Mouse (Mus musculus): Measurements from ENCODE around the gene Ciita. TPM values are rescaled to one million over a fixed set of nuclear protein-coding genes. Genes with fewer than 3 reads are reported as not detected.

Ciita gene
- polyA plus RNA-seq, 1 experiment from 2014 or later = 0.12 TPM

DNA sequence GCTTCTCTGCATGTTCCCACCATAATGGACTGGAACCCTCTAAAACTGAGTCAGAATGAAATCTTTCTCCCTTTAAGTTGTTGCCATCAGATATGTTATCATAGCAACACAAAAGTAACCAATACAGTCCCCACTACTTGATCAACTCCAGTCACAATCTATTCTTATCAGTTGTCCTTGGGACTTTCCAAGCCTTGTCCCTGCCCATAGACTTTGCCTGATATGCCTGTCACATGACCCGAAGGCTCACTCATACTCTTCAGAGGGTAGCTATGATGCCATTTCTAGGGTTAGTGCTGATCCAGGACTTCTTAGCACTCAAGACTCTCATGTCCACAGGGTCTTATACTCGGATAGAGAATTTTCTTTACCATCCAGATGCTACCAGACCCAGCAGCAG lies 19.7 kb upstream of the Ciita start:
- ATAC-seq (ENCODE audit: insufficient read depth, low FRiP score, low TSS enrichment) = no peak
- no peak for DNase-seq (ENCODE audit: low spot score)
- H3K36me3 ChIP-seq (ENCODE audit: control insufficient read depth, insufficient read depth, low read length) = no peaks in the 10 kb centered on the region
- no peak overlapping the region for H3K4me2 ChIP-seq (ENCODE audit: low read depth)
- H3K27ac ChIP-seq (ENCODE audit: low read depth, low read length) = no peak overlapping the region
- no peak overlapping the region for H3K4me3 ChIP-seq (ENCODE audit: low read depth, low read length)
- no peaks in the 10 kb centered on the region for H3K9me3 ChIP-seq (ENCODE audit: control insufficient read depth, low read length)
- H3K4me1 ChIP-seq (ENCODE audit: control insufficient read depth, insufficient read depth, low read length) = peaks cover under 1% of the 10 kb centered on the region; the same call in 1 of the 2 replicates
- no peaks in the 10 kb centered on the region for H3K27me3 ChIP-seq (ENCODE audit: control insufficient read depth, insufficient read depth, low read length)
- 64% methylated on average over 2 of the region's 2 CpGs for WGBS
- H3K9ac ChIP-seq (ENCODE audit: low read length) = no peak overlapping the region

DNA sequence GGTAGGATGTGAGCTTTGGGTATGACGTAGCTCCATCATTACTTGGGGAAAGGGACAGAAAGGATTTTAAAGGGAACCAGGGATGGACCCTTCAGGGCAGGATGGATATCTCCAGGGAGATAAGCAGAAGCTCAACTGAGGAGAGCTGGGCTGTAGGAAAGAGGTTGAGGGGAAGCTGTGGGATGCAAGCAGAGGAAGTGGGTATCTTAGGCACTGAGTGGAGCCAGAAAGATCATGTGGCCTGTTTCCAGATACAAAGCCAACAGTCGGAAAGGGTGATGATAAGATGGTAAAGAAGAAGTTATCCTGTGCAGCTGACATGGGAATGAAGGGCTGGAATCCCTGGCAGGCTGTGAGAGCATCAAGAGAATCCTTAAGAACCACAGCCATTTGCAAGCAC lies 18.7 kb upstream of the Ciita start:
- Histone ChIP-seq H3K9ac (ENCODE audit: low read length) (no peak overlapping the region), H3K4me1 (ENCODE audit: control insufficient read depth, insufficient read depth, low read length) (no peaks in the 10 kb centered on the region), H3K36me3 (ENCODE audit: control insufficient read depth, insufficient read depth, low read length) (no peaks in the 10 kb centered on the region), H3K27ac (ENCODE audit: low read depth, low read length) (no peak overlapping the region), H3K4me3 (ENCODE audit: low read depth, low read length) (no peak overlapping the region), H3K27me3 (ENCODE audit: control insufficient read depth, insufficient read depth, low read length) (no peaks in the 10 kb centered on the region), H3K9me3 (ENCODE audit: control insufficient read depth, low read length) (no peaks in the 10 kb centered on the region), H3K4me2 (ENCODE audit: low read depth) (no peak overlapping the region)
- 88% methylated on average over 2 of the region's 2 CpGs for WGBS
- DNase-seq (ENCODE audit: low spot score) (no peak), ATAC-seq (ENCODE audit: insufficient read depth, low FRiP score, low TSS enrichment) (no peak)

DNA sequence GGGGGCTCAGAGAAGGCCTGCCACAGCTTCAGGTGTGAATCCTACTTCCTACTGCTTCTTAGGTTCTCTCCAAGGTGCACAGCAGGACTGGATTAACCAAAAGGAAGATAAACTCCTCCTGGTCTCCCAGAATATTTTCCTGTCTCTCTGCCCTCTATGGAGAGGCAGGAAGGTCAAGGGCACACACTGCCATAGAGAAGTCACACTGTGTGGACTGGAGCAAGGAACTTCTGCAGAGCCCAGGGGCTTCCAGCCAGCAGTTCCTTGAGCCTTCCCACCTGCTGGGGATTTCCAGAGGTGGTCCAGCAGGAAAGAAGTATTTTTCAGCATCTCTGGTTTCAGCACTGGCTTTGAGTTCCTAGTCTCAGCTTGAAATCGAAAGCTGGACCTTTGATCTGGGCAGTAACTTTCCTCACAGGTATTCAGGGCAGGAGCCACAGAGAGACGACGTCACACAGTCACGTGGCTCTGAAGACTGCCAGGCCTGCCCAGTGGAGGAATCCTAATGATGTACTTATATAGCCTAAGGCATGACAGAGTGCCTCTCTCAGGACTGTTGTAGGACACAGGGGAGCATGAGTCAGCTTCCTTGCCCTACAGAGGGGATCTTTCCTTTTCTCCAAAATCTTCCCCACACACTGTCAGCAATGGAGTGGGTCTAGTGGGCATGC lies 14.7 kb upstream of the Ciita start:
- H3K4me3 ChIP-seq (ENCODE audit: low read depth, low read length) = no peak overlapping the region
- no peaks in the 10 kb centered on the region for H3K9me3 ChIP-seq (ENCODE audit: control insufficient read depth, low read length)
- H3K36me3 ChIP-seq (ENCODE audit: control insufficient read depth, insufficient read depth, low read length) = no peaks in the 10 kb centered on the region
- no peak for ATAC-seq (ENCODE audit: insufficient read depth, low FRiP score, low TSS enrichment)
- no peaks in the 10 kb centered on the region for H3K4me1 ChIP-seq (ENCODE audit: control insufficient read depth, insufficient read depth, low read length)
- no peak overlapping the region for H3K27ac ChIP-seq (ENCODE audit: low read depth, low read length)
- DNase-seq (ENCODE audit: low spot score) = no peak
- WGBS = 24% methylated on average over 4 of the region's 4 CpGs
- no peak overlapping the region for H3K9ac ChIP-seq (ENCODE audit: low read length)
- no peaks in the 10 kb centered on the region for H3K27me3 ChIP-seq (ENCODE audit: control insufficient read depth, insufficient read depth, low read length)
- H3K4me2 ChIP-seq (ENCODE audit: low read depth) = no peak overlapping the region

DNA sequence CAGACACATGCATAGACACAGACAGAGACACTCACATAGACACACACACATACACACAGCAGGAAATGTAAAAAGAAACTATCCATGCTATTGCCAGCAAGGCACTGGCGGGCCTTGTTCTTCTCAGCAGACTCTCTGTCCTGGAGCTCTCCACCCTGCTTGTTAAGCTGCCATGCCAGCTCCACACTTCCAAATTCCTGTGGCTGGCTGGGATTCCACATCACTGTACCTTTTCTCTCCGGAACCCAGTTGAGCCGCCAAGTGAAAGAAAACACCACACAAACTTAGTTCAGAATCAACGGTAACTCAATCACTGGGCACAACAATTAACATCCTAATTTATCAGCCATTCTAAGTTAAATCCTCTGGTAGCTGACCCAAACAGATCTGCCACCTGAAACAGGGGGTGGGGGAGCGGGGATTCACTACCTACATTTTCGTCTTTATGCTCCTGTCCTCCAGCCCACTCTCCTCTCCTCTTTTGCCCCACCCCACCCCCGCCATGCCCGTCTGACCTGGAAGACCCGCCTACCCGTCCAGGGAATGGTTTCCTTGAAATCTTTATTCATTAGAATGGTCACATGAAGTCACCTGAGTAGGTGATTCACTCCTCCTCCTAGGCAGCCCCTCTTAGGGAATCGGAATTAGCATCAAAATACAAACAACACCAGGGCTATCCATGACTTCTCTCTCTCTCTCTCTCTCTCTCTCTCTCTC lies 12.3 kb upstream of the Ciita start:
- H3K9me3 ChIP-seq (ENCODE audit: control insufficient read depth, low read length) = no peaks in the 10 kb centered on the region
- no peak overlapping the region for H3K4me2 ChIP-seq (ENCODE audit: low read depth)
- no peaks in the 10 kb centered on the region for H3K4me1 ChIP-seq (ENCODE audit: control insufficient read depth, insufficient read depth, low read length)
- no peak overlapping the region for H3K9ac ChIP-seq (ENCODE audit: low read length)
- no peak overlapping the region for H3K27ac ChIP-seq (ENCODE audit: low read depth, low read length)
- WGBS = 41% methylated on average over 11 of the region's 11 CpGs
- H3K4me3 ChIP-seq (ENCODE audit: low read depth, low read length) = no peak overlapping the region
- H3K36me3 ChIP-seq (ENCODE audit: control insufficient read depth, insufficient read depth, low read length) = no peaks in the 10 kb centered on the region
- no peaks in the 10 kb centered on the region for H3K27me3 ChIP-seq (ENCODE audit: control insufficient read depth, insufficient read depth, low read length)
- ATAC-seq (ENCODE audit: insufficient read depth, low FRiP score, low TSS enrichment) (no peak), DNase-seq (ENCODE audit: low spot score) (no peak)

DNA sequence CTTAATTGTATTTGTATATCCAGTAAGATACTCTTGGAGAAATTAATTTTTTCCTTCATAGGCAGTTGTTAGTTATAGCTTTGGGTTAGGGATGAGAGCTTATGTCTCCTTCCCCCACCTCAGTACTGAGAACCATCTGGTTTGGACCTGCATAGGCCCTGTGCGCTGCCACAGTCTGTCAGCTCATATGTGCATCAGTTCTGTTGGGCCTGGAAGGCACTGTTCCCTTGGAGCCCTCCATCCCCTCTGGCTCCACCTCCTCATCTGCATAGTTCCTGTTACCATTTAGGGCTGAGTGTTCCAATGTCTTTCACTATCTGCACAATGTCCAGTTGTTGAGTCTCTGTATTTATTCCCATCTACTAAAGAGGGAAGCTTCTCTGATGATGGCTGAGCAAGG lies 11.7 kb upstream of the Ciita start:
- H3K4me1 ChIP-seq (ENCODE audit: control insufficient read depth, insufficient read depth, low read length) = no peaks in the 10 kb centered on the region
- H3K27me3 ChIP-seq (ENCODE audit: control insufficient read depth, insufficient read depth, low read length) = no peaks in the 10 kb centered on the region
- H3K9me3 ChIP-seq (ENCODE audit: control insufficient read depth, low read length) = no peaks in the 10 kb centered on the region
- no peak for ATAC-seq (ENCODE audit: insufficient read depth, low FRiP score, low TSS enrichment)
- DNase-seq (ENCODE audit: low spot score) = no peak
- H3K9ac ChIP-seq (ENCODE audit: low read length) = no peak overlapping the region
- H3K36me3 ChIP-seq (ENCODE audit: control insufficient read depth, insufficient read depth, low read length) = no peaks in the 10 kb centered on the region
- H3K27ac ChIP-seq (ENCODE audit: low read depth, low read length) = no peak overlapping the region
- no peak overlapping the region for H3K4me2 ChIP-seq (ENCODE audit: low read depth)
- H3K4me3 ChIP-seq (ENCODE audit: low read depth, low read length) = no peak overlapping the region
- WGBS = 95% methylated on average over 1 of the region's 1 CpGs

DNA sequence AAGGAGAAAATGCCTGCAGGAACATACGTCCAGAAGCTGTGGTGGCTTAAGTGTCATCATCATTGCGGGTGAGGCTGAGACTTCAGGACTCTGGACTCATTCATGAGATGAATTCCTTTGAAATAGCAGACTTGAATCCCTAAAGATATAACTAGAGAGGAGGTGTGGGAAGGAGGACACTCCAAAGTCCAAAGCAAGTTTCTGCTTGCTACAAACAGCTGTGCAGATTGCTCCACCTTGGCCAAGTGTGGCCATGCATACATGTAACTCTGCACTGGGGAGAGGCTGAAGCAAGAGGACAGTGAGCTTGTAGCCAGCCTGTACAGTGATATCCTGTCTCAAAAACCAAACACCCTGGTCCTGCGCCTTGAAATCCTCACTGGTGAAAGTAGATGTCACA lies 7.9 kb upstream of the Ciita start:
- no peaks in the 10 kb centered on the region for H3K4me1 ChIP-seq (ENCODE audit: control insufficient read depth, insufficient read depth, low read length)
- no peak for ATAC-seq (ENCODE audit: insufficient read depth, low FRiP score, low TSS enrichment)

DNA sequence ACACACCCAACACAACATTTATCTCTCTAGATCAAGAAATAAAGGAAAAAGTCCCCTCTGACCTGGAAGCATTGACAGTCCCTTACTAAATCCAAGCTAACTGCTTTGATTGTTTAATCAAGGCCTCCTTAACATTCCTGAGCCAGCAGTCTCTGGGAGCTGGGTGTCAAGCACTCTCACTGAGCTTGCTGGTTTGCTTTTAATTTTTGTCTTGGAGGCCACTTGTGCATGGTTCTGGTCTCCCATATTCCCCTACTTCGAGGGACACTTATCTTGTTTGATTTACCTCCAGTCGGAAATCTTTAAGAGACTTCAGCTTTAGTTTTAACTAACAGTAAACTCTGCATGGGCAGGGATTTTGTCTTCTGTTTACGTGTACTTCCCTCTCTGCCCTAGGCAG lies 4.9 kb upstream of the Ciita start:
- Histone ChIP-seq H3K36me3 (ENCODE audit: control insufficient read depth, insufficient read depth, low read length) (no peaks in the 10 kb centered on the region), H3K9ac (ENCODE audit: low read length) (no peak overlapping the region), H3K9me3 (ENCODE audit: control insufficient read depth, low read length) (no peaks in the 10 kb centered on the region), H3K4me3 (ENCODE audit: low read depth, low read length) (no peak overlapping the region), H3K27me3 (ENCODE audit: control insufficient read depth, insufficient read depth, low read length) (no peaks in the 10 kb centered on the region), H3K4me2 (ENCODE audit: low read depth) (no peak overlapping the region), H3K27ac (ENCODE audit: low read depth, low read length) (no peak overlapping the region), H3K4me1 (ENCODE audit: control insufficient read depth, insufficient read depth, low read length) (no peaks in the 10 kb centered on the region)
- 78% methylated on average over 3 of the region's 3 CpGs for WGBS
- ATAC-seq (ENCODE audit: insufficient read depth, low FRiP score, low TSS enrichment) (no peak), DNase-seq (ENCODE audit: low spot score) (no peak)

More for the DNA sequence above, 7.9 kb upstream of the Ciita start:
- H3K9me3 ChIP-seq (ENCODE audit: control insufficient read depth, low read length) = no peaks in the 10 kb centered on the region
- H3K27me3 ChIP-seq (ENCODE audit: control insufficient read depth, insufficient read depth, low read length) = no peaks in the 10 kb centered on the region
- H3K4me2 ChIP-seq (ENCODE audit: low read depth) = no peak overlapping the region
- H3K27ac ChIP-seq (ENCODE audit: low read depth, low read length) = no peak overlapping the region
- WGBS = 94% methylated on average over 3 of the region's 3 CpGs
- H3K36me3 ChIP-seq (ENCODE audit: control insufficient read depth, insufficient read depth, low read length) = no peaks in the 10 kb centered on the region
- H3K9ac ChIP-seq (ENCODE audit: low read length) = no peak overlapping the region
- no peak overlapping the region for H3K4me3 ChIP-seq (ENCODE audit: low read depth, low read length)
- DNase-seq (ENCODE audit: low spot score) = no peak

DNA sequence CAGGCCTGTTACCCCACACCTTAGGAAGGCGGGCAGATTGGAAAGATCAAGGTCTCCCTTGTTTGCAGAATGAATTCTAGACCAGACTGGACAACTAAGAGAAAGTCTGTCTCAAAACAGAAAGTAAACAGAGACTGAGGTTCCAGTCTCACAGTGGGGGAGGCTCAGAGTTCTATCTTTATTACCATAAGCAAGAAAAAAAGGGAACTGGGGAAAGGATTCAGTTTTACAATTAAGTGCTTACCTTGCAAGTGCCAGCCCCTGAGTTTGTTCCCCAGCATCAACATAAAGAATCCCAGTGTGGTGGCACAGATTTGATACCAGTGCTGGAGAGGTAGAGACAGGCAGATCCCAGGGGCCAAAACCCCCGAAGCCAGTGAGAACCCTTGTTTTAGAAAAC lies 3.9 kb upstream of the Ciita start:
- no peak overlapping the region for H3K9ac ChIP-seq (ENCODE audit: low read length)
- WGBS = 76% methylated on average over 2 of the region's 2 CpGs
- no peak for ATAC-seq (ENCODE audit: insufficient read depth, low FRiP score, low TSS enrichment)
- no peak overlapping the region for H3K4me3 ChIP-seq (ENCODE audit: low read depth, low read length)
- no peak overlapping the region for H3K4me2 ChIP-seq (ENCODE audit: low read depth)
- no peaks in the 10 kb centered on the region for H3K4me1 ChIP-seq (ENCODE audit: control insufficient read depth, insufficient read depth, low read length)
- no peaks in the 10 kb centered on the region for H3K36me3 ChIP-seq (ENCODE audit: control insufficient read depth, insufficient read depth, low read length)
- H3K27me3 ChIP-seq (ENCODE audit: control insufficient read depth, insufficient read depth, low read length) = no peaks in the 10 kb centered on the region
- H3K9me3 ChIP-seq (ENCODE audit: control insufficient read depth, low read length) = no peaks in the 10 kb centered on the region
- no peak for DNase-seq (ENCODE audit: low spot score)
- H3K27ac ChIP-seq (ENCODE audit: low read depth, low read length) = no peak overlapping the region

DNA sequence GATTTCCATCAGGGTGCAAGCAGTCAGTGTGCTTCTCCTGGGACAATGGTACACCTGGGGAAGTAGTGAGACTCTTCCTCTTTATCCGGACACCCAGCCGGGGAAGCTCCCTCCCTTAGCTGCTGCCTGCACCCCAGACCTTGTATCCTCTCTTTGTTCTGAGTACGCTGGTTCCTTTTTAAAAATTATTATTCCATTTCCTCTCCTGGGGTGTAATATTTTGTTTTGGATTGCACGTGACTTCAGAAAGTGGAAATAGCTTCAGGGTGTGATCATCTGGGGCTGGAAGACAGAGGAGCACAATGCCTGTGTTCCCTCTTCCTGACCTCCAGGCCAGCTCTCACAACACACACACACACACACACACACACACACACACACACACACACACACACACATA lies 2.5 kb downstream of the Ciita start:
- H3K4me2 ChIP-seq (ENCODE audit: low read depth) = no peak overlapping the region
- no peak for ATAC-seq (ENCODE audit: insufficient read depth, low FRiP score, low TSS enrichment)
- no peaks in the 10 kb centered on the region for H3K4me1 ChIP-seq (ENCODE audit: control insufficient read depth, insufficient read depth, low read length)

More for the DNA sequence above, 2.5 kb downstream of the Ciita start:
- H3K27me3 ChIP-seq (ENCODE audit: control insufficient read depth, insufficient read depth, low read length) = no peaks in the 10 kb centered on the region
- no peaks in the 10 kb centered on the region for H3K9me3 ChIP-seq (ENCODE audit: control insufficient read depth, low read length)
- DNase-seq (ENCODE audit: low spot score) = no peak
- no peak overlapping the region for H3K9ac ChIP-seq (ENCODE audit: low read length)
- no peaks in the 10 kb centered on the region for H3K36me3 ChIP-seq (ENCODE audit: control insufficient read depth, insufficient read depth, low read length)
- H3K4me3 ChIP-seq (ENCODE audit: low read depth, low read length) = no peak overlapping the region
- H3K27ac ChIP-seq (ENCODE audit: low read depth, low read length) = no peak overlapping the region
- WGBS = 75% methylated on average over 4 of the region's 4 CpGs

Data from neural tube, embryonic 11.5 days (tissue).